Mouse (Mus musculus) frontal cortex, postnatal 10 days (tissue): ENCODE results near the gene Gm43191.
"Not testable (repeated sequence)": the region's sequence is repeated elsewhere in the genome, so short reads cannot be mapped to it uniquely, and the experiment has no call there.

ENCODE experiments used
- DNase-seq, 2 experiments: peaks; one replicate each; pipeline ENCODE4 v3.0.0; 2022; ENCODE audit warnings: low spot score in 2 of 2, mixed read lengths in 1 of 2

Gene Gm43191

GRCm38 (mm10) chr3:116681160-116681559 lies at the start of gene Gm43191:
Gm43191 (minus strand) TSS chr3:116681260.
- DNase-seq: no peak

GRCm38 (mm10) chr3:116729483-116730174 lies 48.6 kb upstream of the Gm43191 start:
- no peak for DNase-seq

- DNase-seq: no peak
These were observed 45.7 kb upstream of the Gm43191 start for GRCm38 (mm10) chr3:116726807-116727206.

- no peak for DNase-seq
These were observed 42.7 kb upstream of the Gm43191 start for GRCm38 (mm10) chr3:116723496-116724481.

- DNase-seq: no peak
These were observed 41.9 kb upstream of the Gm43191 start for GRCm38 (mm10) chr3:116722980-116723379.

- DNase-seq: no peak
These were observed 37.9 kb upstream of the Gm43191 start for GRCm38 (mm10) chr3:116718951-116719350.

GRCm38 (mm10) chr3:116713031-116713430 lies 32.0 kb upstream of the Gm43191 start:
- no peak for DNase-seq

GRCm38 (mm10) chr3:116712436-116712881 lies 31.4 kb upstream of the Gm43191 start, which contains the start of gene Slc35a3:
Slc35a3 (minus strand) TSS chr3:116712831.
- no peak for DNase-seq

GRCm38 (mm10) chr3:116711624-116712435 lies 30.8 kb upstream of the Gm43191 start:
- DNase-seq: peak; percentile 51 to 79

GRCm38 (mm10) chr3:116710941-116711340 lies 29.9 kb upstream of the Gm43191 start:
- no peak for DNase-seq

- no peak for DNase-seq
These were observed 24.7 kb upstream of the Gm43191 start for GRCm38 (mm10) chr3:116705637-116706204.

- no peak for DNase-seq
These were observed 22.8 kb upstream of the Gm43191 start for GRCm38 (mm10) chr3:116703835-116704234.

GRCm38 (mm10) chr3:116702647-116703272 lies 21.7 kb upstream of the Gm43191 start:
- DNase-seq: no peak

- no peak for DNase-seq
These were observed 20.5 kb upstream of the Gm43191 start for GRCm38 (mm10) chr3:116701601-116702000.

GRCm38 (mm10) chr3:116698786-116699185 lies 17.7 kb upstream of the Gm43191 start:
- DNase-seq: no peak

- DNase-seq: no peak
These were observed 14.6 kb upstream of the Gm43191 start for GRCm38 (mm10) chr3:116695666-116695985.

- DNase-seq: no peak
These were observed 14.1 kb upstream of the Gm43191 start for GRCm38 (mm10) chr3:116694955-116695665.

- DNase-seq: no peak
These were observed 13.3 kb upstream of the Gm43191 start for GRCm38 (mm10) chr3:116694312-116694711.

- DNase-seq: not testable (repeated sequence)
These were observed 16.8 kb downstream of the Gm43191 start for GRCm38 (mm10) chr3:116664281-116664680.

- DNase-seq: peak; percentile 92 to 98
These were observed 18.6 kb downstream of the Gm43191 start, which contains the start of gene Mfsd14a for GRCm38 (mm10) chr3:116662463-116662863. Mfsd14a (minus strand) TSS chr3:116662677.
